Mouse (Mus musculus) testis, adult 2 months (tissue): Measurements from ENCODE around the gene Tars2. TPM values are rescaled to one million over a fixed set of nuclear protein-coding genes. Genes with fewer than 3 reads are reported as not detected.

Experiments used
- H3K27ac ChIP-seq: fragments of 200-500 bp; 2 replicates; pipeline ENCODE4 v1.5.1; 2012; ENCODE audit warnings: low read depth, low read length; ENCODE audit not compliant: control insufficient read depth, insufficient read depth
- H3K27me3 ChIP-seq: fragments of 200-500 bp; 2 replicates; pipeline ENCODE4 v1.6.1; 2012; ENCODE audit warnings: mild to moderate bottlenecking, low read length, moderate library complexity; ENCODE audit not compliant: control insufficient read depth, insufficient read depth
- H3K36me3 ChIP-seq: fragments of 200-500 bp; 2 replicates; pipeline ENCODE4 v1.6.1; 2012; ENCODE audit warnings: mild to moderate bottlenecking, low read length; ENCODE audit not compliant: control insufficient read depth, insufficient read depth
- H3K4me1 ChIP-seq: fragments of 200-500 bp; 2 replicates; pipeline ENCODE4 v1.6.1; 2012; ENCODE audit warnings: low read length; ENCODE audit not compliant: control insufficient read depth, insufficient read depth
- H3K4me3 ChIP-seq: fragments of 200-500 bp; 2 replicates; pipeline ENCODE4 v1.5.1; 2012; ENCODE audit warnings: low read depth, mild to moderate bottlenecking, low read length, moderate library complexity, mixed read lengths; ENCODE audit not compliant: control insufficient read depth
- CTCF ChIP-seq: fragments of 200-500 bp; IDR thresholded peaks from 2 replicates; pipeline ENCODE4 v1.5.1; 2012; ENCODE audit warnings: low read depth, mild to moderate bottlenecking, inconsistent platforms, low read length, moderate library complexity; ENCODE audit not compliant: control insufficient read depth, insufficient read depth, insufficient replicate concordance
- POLR2A ChIP-seq: fragments of 200-500 bp; IDR thresholded peaks from 2 replicates; pipeline ENCODE4 v1.6.1; 2012; ENCODE audit warnings: low read depth, mild to moderate bottlenecking, inconsistent platforms, low read length, moderate library complexity; ENCODE audit not compliant: control insufficient read depth
- polyA plus RNA-seq: library from polyadenylated mRNA; depleted of rRNA; stranded (reverse); fragments of >200 nt; gene quantifications from 2 replicates; pipeline ENCODE4 v1.2.3, GENCODE M21; 2012

Gene Tars2
- polyA plus RNA-seq, 1 experiment: 25.7 TPM

DNA sequence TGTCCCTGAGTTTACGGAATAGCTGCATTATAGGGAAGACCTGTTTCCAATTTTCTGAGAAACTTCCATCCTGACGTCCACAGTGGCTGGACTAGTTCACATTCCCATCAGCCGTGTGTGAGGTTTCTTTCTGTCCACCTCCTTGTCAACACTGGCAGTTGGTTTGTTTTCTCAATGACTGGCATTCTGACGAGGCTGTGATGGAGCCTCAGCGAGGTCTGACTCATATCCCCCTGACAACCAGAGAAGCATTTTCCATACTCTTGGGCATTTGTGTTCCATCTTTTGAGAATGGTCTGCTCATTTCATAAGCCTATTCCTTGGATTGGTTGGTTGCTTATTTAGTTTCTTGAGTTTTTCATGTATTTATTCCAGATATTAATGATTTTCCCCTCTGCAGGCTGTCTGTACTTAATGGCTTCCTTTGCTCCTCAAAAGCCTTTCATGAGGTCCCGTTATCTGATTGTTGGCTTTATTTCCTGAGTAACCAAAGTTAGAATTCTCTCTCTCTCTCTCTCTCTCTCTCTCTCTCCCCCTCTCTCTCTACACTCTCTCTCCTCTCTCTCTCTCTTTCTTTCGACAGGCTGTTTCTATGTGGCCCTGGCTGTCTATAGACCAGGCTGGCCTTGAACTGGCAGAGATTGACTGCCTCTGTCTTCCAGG lies 33.2 kb downstream of the Tars2 start:
- Histone ChIP-seq H3K4me3 (no peak overlapping the region), H3K27me3 (no peaks in the 10 kb centered on the region), H3K27ac (no peak overlapping the region), H3K36me3 (no peaks in the 10 kb centered on the region), H3K4me1 (no peaks in the 10 kb centered on the region)
- TF ChIP-seq CTCF (no peak), POLR2A (no peak)

DNA sequence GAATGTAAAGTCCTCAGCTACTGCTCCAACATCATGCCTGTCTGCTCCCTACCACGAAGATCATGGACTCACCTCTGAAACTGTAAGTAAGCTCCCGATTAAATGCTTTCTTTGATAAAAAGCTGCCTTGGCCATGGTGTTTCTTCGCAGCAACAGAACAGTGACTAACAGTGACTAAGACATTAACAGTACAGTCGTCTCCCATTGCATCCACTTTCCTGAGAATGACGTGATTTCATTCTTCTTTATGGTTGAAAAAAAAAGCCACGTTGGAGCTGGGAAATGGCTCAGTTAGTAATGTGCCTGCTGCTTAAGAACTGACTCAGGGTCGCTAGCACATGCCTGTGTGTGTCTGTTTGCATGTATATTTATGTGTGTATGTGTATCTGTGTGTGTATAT lies 34.1 kb downstream of the Tars2 start:
- Histone ChIP-seq H3K36me3 (no peaks in the 10 kb centered on the region), H3K4me3 (no peak overlapping the region), H3K27me3 (no peaks in the 10 kb centered on the region), H3K27ac (no peak overlapping the region), H3K4me1 (no peaks in the 10 kb centered on the region)
- TF ChIP-seq POLR2A (no peak), CTCF (no peak)

DNA sequence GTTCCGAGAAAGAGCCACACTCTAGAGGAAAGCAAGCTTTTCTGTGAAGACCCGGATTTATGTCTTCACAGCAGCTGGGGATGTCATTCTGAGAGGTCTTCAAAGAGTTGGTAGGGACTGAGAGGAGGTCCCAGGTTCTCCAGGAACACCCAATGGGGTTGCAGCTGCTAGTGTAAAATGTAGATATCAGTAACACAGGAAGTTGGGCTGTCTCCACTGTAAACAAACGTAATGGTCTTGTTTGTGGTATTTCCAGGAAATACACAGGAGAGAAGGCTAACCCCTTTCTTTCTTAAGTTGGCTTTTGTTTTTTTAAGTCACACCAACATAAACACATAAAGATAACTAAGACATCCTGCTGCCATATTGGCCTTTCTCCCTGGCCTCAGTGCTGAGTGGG lies 37.6 kb downstream of the Tars2 start:
- Histone ChIP-seq H3K27ac (no peak overlapping the region), H3K36me3 (no peaks in the 10 kb centered on the region), H3K27me3 (no peaks in the 10 kb centered on the region), H3K4me3 (no peak overlapping the region), H3K4me1 (no peaks in the 10 kb centered on the region)
- TF ChIP-seq POLR2A (no peak), CTCF (no peak)

- Histone ChIP-seq H3K36me3 (no peaks in the 10 kb centered on the region), H3K27me3 (no peaks in the 10 kb centered on the region), H3K4me3 (no peak overlapping the region), H3K4me1 (no peaks in the 10 kb centered on the region), H3K27ac (no peak overlapping the region)
- TF ChIP-seq CTCF: no peak
- no peak for TF ChIP-seq POLR2A
Measured at GRCm38 (mm10) chr3:95718153-95718552, 41.9 kb downstream of the Tars2 start.

DNA sequence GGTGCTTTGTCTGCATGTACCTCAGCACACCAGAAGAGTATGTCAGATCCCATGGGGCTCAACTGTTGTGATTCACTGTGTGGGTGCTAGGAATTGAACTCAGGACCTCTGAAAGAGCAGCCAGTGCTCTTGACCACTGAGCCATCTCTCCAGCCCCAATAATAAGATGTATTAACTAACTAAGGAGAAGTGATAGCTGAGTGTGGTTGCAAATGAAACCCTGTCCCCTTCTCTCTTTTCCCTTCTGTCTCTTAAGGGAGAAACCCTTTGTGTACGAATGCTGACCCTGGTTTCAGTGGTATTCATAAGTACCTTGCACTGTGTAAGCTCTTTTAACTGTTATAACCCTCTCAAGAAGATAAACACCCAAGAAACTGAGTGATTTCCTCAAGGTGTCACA lies 43.9 kb downstream of the Tars2 start:
- H3K27ac ChIP-seq: no peak overlapping the region
- H3K27me3 ChIP-seq: no peaks in the 10 kb centered on the region
- H3K4me3 ChIP-seq: no peak overlapping the region
- H3K4me1 ChIP-seq: 0 out of 2 replicates have a peak, but pooled peaks cover 2% of the 10 kb centered on the region
- H3K36me3 ChIP-seq: no peaks in the 10 kb centered on the region
- TF ChIP-seq POLR2A (no peak), CTCF (no peak)

- no peak for TF ChIP-seq CTCF
- Histone ChIP-seq H3K27me3 (no peaks in the 10 kb centered on the region), H3K27ac (no peak overlapping the region), H3K4me1 (0 out of 2 replicates have a peak, but pooled peaks cover 2% of the 10 kb centered on the region), H3K36me3 (no peaks in the 10 kb centered on the region), H3K4me3 (no peak overlapping the region)
Measured at GRCm38 (mm10) chr3:95709967-95710366, 50.0 kb downstream of the Tars2 start.

DNA sequence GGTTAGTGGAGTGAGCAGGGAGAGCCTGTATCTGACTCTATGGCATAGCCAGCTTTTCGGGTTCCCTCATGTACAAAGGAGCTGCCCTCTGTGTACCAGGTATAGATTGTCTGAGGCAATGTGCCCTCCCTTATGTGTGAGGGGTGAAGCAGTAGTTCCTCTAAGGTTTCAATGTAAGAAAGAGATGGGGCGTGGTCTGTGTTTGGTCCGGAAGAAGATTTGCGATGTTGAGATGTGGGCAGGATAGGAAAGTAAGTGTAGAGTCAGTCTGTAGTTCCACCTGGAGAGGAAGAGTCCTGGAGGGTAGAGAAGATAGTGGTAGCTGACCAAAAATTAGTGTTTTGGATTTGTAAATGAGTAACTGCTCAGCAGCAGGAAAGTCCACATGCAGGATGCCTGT lies 51.0 kb downstream of the Tars2 start:
- Histone ChIP-seq H3K36me3 (no peaks in the 10 kb centered on the region), H3K27ac (no peak overlapping the region), H3K4me3 (no peak overlapping the region), H3K4me1 (0 out of 2 replicates have a peak, but pooled peaks cover 2% of the 10 kb centered on the region), H3K27me3 (no peaks in the 10 kb centered on the region)
- TF ChIP-seq CTCF: no peak
- no peak for TF ChIP-seq POLR2A
